Mouse (Mus musculus): ENCODE measurements around the gene Klhl3. TPM values are rescaled to one million over a fixed set of nuclear protein-coding genes. Genes with fewer than 3 reads are reported as not detected.

Klhl3 gene
- polyA plus RNA-seq, 1 experiment = 0.50 TPM

- 83% methylated on average over 11 of the region's 11 CpGs for WGBS
- H3K4me3 ChIP-seq (replicated peaks; ENCODE audit: control insufficient read depth, low read depth, low read length) = no peak overlapping the region
- no peaks in the 10 kb centered on the region; the same call in none of the 2 replicates for H3K4me1 ChIP-seq (ENCODE audit: control insufficient read depth, insufficient read depth, low read length)
- H3K27ac ChIP-seq (ENCODE audit: control insufficient read depth, insufficient read depth, low read depth, low read length, poor library complexity) = no peak overlapping the region
- no peak for TF ChIP-seq CTCF (IDR thresholded peaks at IDR 0.05; ENCODE audit: control insufficient read depth, insufficient read depth, low read length)
- no peak for TF ChIP-seq POLR2A (IDR thresholded peaks at IDR 0.05; ENCODE audit: borderline replicate concordance, control insufficient read depth, low read depth, low read length)
These were observed 29.9 kb downstream of the Klhl3 start for GRCm38 (mm10) chr13:58083521-58083920.

DNA sequence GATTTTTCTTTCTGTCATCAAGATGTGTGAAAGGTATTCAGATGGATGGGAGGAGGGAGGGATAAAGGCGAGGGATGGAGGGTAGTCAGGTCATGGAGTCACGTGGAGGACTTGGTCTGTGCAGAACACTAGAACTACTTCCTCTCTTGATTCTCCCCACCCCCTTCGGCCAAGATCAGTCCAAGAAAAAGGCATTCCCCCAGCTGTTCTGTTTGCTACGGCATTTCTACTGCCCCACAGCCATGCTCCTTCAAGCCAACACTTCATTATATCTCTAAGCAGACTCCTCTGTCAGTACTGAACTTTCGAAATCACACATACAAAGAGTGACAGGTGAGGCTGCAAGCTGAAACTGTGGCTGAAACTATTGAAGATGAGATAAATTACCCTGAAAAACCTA is 30.3 kb downstream of the Klhl3 start:
- 27% methylated on average over 5 of the region's 5 CpGs for WGBS
- TF ChIP-seq CTCF (IDR thresholded peaks at IDR 0.05; ENCODE audit: control insufficient read depth, insufficient read depth, low read length) (no peak), POLR2A (IDR thresholded peaks at IDR 0.05; ENCODE audit: borderline replicate concordance, control insufficient read depth, low read depth, low read length) (no peak)

GRCm38 (mm10) chr13:58078361-58078760 is 35.0 kb downstream of the Klhl3 start:
- H3K4me3 ChIP-seq (replicated peaks; ENCODE audit: control insufficient read depth, low read depth, low read length) = no peak overlapping the region
- TF ChIP-seq CTCF (IDR thresholded peaks at IDR 0.05; ENCODE audit: control insufficient read depth, insufficient read depth, low read length) (no peak), POLR2A (IDR thresholded peaks at IDR 0.05; ENCODE audit: borderline replicate concordance, control insufficient read depth, low read depth, low read length) (no peak)
- 67% methylated on average over 5 of the region's 5 CpGs for WGBS
- H3K27ac ChIP-seq (ENCODE audit: control insufficient read depth, insufficient read depth, low read depth, low read length, poor library complexity) = no peak overlapping the region
- H3K4me1 ChIP-seq (ENCODE audit: control insufficient read depth, insufficient read depth, low read length) = no peaks in the 10 kb centered on the region; the same call in none of the 2 replicates

More for the DNA sequence above, 30.3 kb downstream of the Klhl3 start:
- H3K4me1 ChIP-seq (ENCODE audit: control insufficient read depth, insufficient read depth, low read length) = no peaks in the 10 kb centered on the region; the same call in none of the 2 replicates
- H3K4me3 ChIP-seq (replicated peaks; ENCODE audit: control insufficient read depth, low read depth, low read length) = no peak overlapping the region
- no peak overlapping the region for H3K27ac ChIP-seq (ENCODE audit: control insufficient read depth, insufficient read depth, low read depth, low read length, poor library complexity)

DNA sequence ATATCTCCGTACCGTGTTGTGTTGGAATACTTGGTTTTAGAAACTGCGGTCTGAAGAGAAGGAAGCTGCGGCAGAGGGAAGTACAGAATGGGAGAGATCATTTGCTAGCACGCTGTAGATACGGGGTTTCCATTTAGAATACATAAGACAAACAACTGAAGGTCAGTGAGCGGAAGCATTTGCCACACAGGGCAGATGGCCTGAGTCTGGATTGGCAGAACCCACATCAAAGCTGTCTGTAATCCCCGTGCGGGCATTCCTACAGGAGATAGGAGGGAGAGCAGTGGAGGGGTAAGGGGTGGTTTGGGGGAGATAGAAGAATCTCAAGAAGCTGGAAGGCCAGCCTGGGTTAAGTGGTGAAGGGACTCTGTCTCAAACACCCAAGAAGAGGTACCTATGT is 38.5 kb downstream of the Klhl3 start:
- 74% methylated on average over 9 of the region's 9 CpGs for WGBS
- Histone ChIP-seq H3K4me3 (replicated peaks; ENCODE audit: control insufficient read depth, low read depth, low read length) (no peak overlapping the region), H3K4me1 (ENCODE audit: control insufficient read depth, insufficient read depth, low read length) (no peaks in the 10 kb centered on the region; the same call in 1 of the 2 replicates), H3K27ac (ENCODE audit: control insufficient read depth, insufficient read depth, low read depth, low read length, poor library complexity) (no peak overlapping the region)
- TF ChIP-seq POLR2A (IDR thresholded peaks at IDR 0.05; ENCODE audit: borderline replicate concordance, control insufficient read depth, low read depth, low read length) (no peak), CTCF (IDR thresholded peaks at IDR 0.05; ENCODE audit: control insufficient read depth, insufficient read depth, low read length) (no peak)

- TF ChIP-seq CTCF (IDR thresholded peaks at IDR 0.05; ENCODE audit: control insufficient read depth, insufficient read depth, low read length) (no peak), POLR2A (IDR thresholded peaks at IDR 0.05; ENCODE audit: borderline replicate concordance, control insufficient read depth, low read depth, low read length) (no peak)
- Histone ChIP-seq H3K27ac (ENCODE audit: control insufficient read depth, insufficient read depth, low read depth, low read length, poor library complexity) (no peak overlapping the region), H3K4me3 (replicated peaks; ENCODE audit: control insufficient read depth, low read depth, low read length) (no peak overlapping the region), H3K4me1 (ENCODE audit: control insufficient read depth, insufficient read depth, low read length) (no peaks in the 10 kb centered on the region; the same call in 1 of the 2 replicates)
- 83% methylated on average over 6 of the region's 6 CpGs for WGBS
These were observed 38.9 kb downstream of the Klhl3 start for GRCm38 (mm10) chr13:58074466-58074865.

DNA sequence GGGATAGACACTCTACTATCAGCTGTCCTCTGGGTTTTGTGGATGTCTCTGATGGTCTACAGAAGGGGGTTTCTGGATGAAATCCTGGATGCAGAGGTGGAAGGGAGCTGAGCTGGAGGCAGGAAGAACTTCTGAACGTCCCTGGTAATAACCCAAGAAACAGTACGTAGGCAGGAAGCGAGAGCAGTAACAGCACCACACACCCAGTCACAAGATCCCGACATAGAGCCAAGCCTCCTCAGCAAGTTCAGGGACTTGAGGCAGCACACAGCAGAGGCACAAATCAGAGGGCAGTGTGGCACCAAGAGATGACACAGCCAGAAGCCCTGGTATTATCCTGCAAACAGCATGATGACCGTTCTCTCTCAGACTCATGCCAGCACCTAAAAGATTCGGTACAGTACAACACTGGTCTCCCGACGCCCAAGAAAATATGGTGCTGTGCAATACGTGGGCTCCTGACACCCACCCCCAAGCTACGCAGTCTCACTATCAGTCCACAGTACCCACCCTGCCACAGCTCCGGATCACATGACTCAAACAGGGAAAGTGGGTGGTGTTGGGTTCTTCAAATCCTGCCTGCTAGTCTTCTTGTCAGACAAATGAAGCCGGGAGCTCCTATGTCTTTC is 40.0 kb downstream of the Klhl3 start:
- no peak overlapping the region for H3K27ac ChIP-seq (ENCODE audit: control insufficient read depth, insufficient read depth, low read depth, low read length, poor library complexity)
- H3K4me3 ChIP-seq (replicated peaks; ENCODE audit: control insufficient read depth, low read depth, low read length) = no peak overlapping the region
- WGBS = 67% methylated on average over 12 of the region's 12 CpGs
- no peaks in the 10 kb centered on the region; the same call in 1 of the 2 replicates for H3K4me1 ChIP-seq (ENCODE audit: control insufficient read depth, insufficient read depth, low read length)
- no peak for TF ChIP-seq POLR2A (IDR thresholded peaks at IDR 0.05; ENCODE audit: borderline replicate concordance, control insufficient read depth, low read depth, low read length)
- TF ChIP-seq CTCF (IDR thresholded peaks at IDR 0.05; ENCODE audit: control insufficient read depth, insufficient read depth, low read length) = no peak

- 83% methylated on average over 21 of the region's 21 CpGs for WGBS
- TF ChIP-seq CTCF (IDR thresholded peaks at IDR 0.05; ENCODE audit: control insufficient read depth, insufficient read depth, low read length) (no peak), POLR2A (IDR thresholded peaks at IDR 0.05; ENCODE audit: borderline replicate concordance, control insufficient read depth, low read depth, low read length) (no peak)
- no peak overlapping the region for H3K27ac ChIP-seq (ENCODE audit: control insufficient read depth, insufficient read depth, low read depth, low read length, poor library complexity)
These were observed 42.2 kb downstream of the Klhl3 start for GRCm38 (mm10) chr13:58071209-58071608.

GRCm38 (mm10) chr13:58070504-58070903 is 42.9 kb downstream of the Klhl3 start:
- TF ChIP-seq CTCF (IDR thresholded peaks at IDR 0.05; ENCODE audit: control insufficient read depth, insufficient read depth, low read length) (no peak), POLR2A (IDR thresholded peaks at IDR 0.05; ENCODE audit: borderline replicate concordance, control insufficient read depth, low read depth, low read length) (no peak)
- Histone ChIP-seq H3K4me1 (ENCODE audit: control insufficient read depth, insufficient read depth, low read length) (peaks cover 2% of the 10 kb centered on the region; the same call in 1 of the 2 replicates), H3K27ac (ENCODE audit: control insufficient read depth, insufficient read depth, low read depth, low read length, poor library complexity) (no peak overlapping the region), H3K4me3 (replicated peaks; ENCODE audit: control insufficient read depth, low read depth, low read length) (no peak overlapping the region)
- 70% methylated on average over 12 of the region's 12 CpGs for WGBS

More at GRCm38 (mm10) chr13:58071209-58071608, 42.2 kb downstream of the Klhl3 start:
- H3K4me1 ChIP-seq (ENCODE audit: control insufficient read depth, insufficient read depth, low read length) = peaks cover 2% of the 10 kb centered on the region; the same call in 1 of the 2 replicates
- H3K4me3 ChIP-seq (replicated peaks; ENCODE audit: control insufficient read depth, low read depth, low read length) = no peak overlapping the region
